Mouse (Mus musculus): ENCODE data around the gene Fam118a.
A peak's percentile ranks its signal among the peaks of the same experiment; 100 is the strongest.
"Not testable (repeated sequence)": the region's sequence is repeated elsewhere in the genome, so short reads cannot be mapped to it uniquely, and the experiment has no call there.

Gene Fam118a

DNA sequence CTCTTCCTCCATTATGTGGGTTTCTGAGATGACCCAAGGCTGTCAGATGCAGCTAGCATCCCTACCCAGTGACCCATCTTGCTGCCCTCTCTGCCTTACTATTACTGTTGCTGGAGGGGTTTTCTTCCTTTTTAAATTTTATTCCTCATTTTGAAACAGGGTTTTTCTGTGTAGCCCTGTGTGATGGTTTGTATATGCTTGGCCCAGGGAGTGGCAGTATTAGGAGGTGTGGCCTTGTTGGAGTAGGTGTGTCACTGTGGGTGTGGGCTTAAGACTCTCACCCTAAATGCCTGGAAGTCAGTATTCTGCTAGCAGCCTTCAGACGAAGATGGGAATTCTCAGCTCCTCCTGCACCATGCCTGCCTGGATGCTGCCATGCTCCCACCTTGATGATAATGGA, at the start of gene Fam118a:
Fam118a (plus strand) TSS at position 301 of the 400 bp plus-strand sequence.
- DNase-seq (ENCODE audit: low read depth, low spot score), result not testable (repeated sequence)

DNA sequence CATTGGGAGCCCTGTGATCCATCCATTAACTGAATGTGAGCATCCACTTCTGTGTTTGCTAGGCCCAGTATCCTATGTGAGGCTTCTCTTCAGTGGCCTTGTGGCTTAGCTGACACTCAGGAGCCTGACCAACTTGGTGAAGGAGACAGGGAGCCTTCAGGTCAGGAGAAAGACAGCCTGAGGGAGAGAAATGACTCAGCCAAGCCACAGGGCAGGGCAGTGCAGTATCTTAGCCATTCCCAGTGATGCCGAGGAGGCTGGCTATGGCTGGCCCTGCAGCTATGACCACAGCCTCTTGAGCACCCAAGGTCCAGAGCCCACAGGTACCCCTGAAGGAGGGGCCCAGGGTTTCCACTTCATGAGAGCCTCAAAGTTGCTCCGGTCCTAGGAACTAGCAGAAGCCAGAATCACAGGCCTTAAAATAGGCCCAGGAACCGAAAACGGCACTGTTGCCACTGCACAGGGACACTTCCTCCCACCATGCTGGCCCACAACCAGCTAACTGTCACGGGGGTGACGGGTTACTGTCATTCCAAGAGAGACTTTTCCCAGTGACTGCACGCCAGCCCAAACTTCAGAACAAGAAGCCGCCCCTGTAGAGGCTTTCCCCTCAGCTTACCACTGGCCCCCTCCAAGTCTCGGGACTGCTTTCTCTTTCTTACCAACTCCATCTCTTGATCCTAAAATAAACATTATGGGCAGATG, 47.0 kb upstream of the Fam118a start:
- DNase-seq (ENCODE audit: low read depth, low spot score), result peak; percentile 56

DNA sequence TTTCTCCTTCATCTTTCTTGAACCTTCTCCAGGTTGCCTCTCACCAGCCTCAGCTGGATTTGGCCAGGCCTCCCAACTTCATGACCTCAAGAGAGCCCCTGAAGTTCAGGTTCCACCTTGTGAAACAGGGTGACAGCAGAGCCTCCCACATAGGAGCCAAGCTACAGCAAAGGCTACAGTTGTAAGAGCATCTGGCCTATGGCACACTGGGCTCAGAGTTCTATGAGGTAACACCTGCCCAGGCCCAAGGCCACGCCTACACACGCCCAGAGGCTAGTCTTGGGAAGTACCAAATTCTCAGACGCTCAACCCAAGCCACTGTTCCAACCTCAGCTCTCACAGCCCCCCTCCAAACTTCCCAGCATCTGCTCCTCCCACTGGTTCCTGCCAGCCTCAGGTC, 45.9 kb upstream of the Fam118a start:
- peak; percentile 53 for DNase-seq (ENCODE audit: low read depth, low spot score)

DNA sequence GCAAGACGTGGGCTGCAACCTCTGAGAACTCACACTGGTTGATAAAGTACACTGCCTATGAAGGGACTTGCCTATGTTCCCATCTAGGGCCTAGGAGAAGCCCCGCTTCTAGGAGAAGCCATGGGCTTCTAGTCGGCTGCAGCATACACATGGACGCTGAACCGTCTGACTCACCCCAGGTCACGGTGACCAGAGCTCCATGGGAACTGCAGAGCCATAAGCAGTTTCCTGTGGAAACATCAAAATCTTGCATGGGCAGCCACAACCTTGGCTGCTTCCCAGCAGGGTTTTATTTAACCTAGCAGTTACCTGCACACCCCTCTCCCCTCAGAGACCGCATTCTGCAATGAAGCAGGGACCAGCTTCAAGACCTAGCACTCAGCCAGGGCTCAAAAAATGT, 45.0 kb upstream of the Fam118a start:
- no peak for DNase-seq (ENCODE audit: low read depth, low spot score)

DNA sequence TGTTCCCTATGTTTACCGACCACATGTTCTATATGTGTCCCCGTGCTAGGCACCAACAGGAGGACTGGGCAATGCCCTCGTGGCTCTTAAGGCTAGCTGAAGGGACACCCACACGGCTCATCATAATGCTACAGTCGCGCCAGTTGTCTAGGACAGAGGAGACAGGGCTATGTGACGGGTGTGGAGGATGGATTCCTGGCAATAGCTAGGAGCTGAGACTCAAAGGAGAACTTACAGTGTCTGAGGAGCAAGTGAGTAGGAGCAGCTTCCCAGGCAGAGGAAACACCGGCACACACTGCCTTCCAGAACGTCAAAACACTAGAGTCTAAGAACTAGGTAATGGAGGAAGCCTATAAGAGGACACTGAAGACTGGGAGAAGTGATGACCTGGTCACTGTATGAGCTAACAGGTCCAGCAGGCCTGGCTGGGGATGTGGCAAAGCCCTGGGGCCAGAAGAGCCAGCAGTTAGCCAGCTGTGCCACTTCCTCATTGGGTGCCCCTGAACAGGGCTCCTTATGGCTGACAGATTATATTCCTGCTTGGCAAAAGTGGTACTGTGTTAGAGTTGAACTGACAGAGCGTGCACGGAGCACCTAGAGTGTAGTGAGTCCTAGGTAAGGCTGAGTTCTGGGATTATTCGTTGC, 43.1 kb upstream of the Fam118a start:
- no peak for DNase-seq (ENCODE audit: low read depth, low spot score)

DNA sequence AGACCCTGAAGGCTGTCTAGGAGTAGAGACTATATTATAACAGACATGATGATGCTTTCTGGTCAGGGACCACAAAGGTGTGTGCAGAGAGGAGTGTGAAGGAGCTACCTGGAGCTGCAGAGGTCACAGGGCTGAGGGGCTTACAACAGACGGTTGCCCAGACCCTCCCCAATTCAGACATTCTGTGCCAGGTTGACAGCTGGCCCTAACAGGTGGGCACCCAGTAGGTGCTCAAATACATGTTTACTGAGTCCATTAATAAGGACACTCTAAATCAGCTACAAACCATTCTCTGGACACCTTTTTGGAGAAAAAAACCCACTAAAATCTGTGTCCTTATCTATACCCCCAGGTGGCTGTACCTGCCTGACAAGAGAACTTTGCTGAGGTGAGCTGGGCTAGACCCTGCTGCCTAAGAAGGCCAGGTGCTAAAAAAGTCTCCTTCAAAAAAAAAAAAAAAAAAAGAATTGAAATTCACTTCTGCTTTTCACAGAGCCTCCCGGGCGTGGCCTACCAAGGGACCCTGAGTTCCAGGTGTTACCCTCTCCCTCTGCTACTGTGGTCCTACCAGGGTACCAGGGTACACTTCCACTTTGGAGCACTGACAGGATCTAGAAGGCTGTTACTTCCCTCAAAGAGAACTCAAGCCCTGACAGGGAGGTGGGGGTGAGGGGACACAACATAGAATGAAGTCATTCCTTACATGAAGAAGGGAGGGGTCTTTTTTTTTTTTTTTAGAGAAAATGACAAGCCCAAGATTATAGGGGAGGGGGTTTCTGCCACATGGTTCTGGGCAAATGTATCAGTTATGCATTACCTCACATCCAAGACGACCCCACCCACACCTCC, 42.4 kb upstream of the Fam118a start:
- no peak for DNase-seq (ENCODE audit: low read depth, low spot score)

DNA sequence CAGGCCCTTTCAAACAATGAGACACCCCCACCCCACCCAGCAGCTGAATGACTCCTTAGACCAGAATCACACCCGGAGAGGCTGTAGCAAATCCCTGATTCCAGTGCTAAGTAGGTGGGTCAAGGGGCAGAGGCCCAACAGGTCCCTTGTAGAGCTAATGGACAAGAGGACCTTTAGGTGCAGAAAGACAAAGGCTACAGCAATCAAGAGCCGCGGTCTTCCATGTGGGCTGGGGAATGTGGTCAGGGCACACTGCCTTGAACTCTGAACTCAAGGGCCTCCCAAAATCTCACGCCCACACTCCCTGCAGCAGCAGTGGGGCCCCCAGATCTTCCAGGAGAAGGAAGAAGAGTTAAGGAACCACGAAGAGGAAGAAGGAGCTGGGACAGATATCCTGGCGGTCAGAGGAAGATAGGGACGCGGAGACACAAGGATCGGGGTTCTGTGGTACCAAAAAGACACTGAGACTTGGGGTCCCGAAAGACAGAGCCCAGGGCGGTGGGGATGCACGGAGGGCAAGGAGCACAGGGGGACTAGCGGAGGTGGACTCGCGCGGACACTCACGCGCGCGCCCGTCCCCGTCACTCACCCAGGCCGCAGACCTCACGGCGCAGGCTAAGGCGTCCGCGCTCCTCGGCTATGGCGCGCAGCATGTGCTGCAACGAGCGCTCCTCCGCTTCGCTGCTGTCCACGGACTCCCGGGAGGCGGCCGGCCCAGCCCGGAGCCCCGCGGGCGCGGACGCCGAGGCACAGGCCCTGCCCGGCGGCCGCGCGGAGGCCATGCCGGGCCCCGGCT, 41.5 kb upstream of the Fam118a start:
- DNase-seq (ENCODE audit: low read depth, low spot score), result no peak

DNA sequence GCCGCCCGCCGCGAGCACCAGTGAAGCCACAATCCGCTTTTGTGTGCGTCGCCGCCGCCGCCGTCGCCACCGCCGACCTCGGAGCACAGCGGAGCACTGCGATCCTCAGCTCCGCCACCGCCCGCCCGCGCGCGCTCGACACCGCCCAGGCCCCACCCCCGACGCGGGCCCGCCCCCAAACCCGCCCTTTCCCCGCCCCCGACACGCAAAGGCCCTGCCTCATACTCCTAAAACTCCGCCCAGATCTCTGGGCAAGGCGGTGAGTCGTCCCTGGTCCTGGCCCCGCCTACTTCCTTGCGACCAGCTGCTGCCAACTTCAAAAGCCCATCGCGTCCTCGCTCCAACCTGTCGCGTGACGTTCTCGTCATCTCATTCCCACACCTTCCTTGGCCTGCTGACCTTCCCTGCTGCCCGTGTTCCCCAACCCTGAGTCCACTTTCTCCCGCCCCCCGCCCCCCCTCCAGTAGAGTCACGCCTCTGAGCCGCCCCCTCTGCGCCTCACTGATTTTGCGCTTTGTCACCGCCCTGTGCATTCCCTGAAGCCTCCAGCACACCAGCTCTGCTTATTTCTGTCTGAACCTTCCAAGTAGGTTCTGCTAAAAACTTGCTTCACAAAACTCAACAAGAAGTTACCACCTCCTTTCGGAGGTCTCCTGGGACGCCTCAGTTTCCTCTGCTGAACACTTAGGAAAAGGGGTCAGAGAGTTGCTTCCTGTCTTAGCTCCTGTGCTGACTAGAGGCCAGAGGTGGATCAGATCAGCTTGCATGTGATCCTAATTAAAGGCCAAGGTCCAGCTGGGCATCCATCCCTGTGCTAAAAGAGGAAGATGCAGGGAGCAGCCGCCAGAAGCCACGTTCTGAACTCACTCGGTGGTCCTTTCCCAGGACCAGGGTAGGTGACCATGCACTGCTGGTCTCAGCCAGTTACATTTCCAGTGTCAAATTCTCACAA, 40.6 kb upstream of the Fam118a start, which contains the start of gene 5031439G07Rik:
5031439G07Rik (minus strand) TSS at position 678 of the 952 bp plus-strand sequence.
- peak; percentile 96 for DNase-seq (ENCODE audit: low read depth, low spot score)

DNA sequence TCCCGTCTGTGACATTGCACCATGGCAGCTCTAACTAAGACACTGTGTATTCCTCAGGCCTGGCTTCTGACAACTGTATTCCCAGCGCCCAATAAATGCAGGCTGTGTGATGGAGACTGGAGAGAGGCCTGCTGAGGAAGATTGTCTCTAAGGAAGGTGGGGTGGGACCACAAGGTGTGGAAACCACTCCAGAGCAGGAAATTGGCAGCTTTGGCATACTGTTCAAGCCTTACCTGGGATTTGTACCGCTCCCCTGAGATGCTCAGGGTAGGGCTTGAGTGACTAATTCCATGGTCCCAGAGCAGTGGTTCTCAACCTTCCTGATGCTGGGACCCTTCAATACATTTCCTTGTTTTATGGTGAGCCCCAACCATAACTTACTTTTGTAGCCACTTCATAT, 39.6 kb upstream of the Fam118a start:
- DNase-seq (ENCODE audit: low read depth, low spot score), result no peak

DNA sequence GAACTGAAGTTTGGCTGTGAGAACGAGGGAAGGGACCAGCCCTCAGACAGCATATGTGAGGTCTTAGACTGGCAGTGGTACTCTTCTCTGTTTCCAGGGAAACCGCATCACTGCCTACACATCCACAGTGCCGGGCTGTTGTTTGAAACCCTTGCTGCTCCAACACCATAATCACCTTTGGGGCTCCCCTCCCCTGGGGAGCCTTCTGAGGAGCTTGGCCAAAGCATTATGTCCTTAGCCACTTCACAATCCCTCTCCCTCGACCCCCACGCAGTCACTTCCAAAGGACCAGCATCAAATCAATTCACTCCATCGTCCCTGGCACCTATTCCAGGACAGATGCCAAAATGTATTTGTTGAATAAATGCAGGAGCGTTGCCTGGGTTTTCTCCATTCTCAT, 39.0 kb upstream of the Fam118a start:
- no peak for DNase-seq (ENCODE audit: low read depth, low spot score)

DNA sequence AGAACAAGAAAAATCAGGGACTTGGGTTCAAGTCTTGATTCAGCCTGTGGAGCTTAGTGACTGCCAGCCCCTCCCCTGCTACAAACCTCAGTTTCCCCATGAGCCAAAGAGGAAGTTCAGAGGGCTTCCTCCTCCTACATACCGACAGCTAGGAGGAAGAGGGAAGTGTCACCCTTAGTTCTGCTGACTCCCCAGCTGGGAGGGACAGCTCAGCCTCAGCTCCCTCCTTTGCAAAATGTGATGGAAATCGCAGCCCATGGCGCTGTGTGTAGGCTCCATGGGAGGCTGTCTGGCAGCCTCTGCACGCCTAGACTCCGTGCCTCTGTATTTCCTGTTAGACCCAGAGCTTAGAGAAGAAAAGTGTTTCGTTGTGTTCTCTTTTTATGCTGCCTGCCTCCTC, 34.2 kb upstream of the Fam118a start:
- no peak for DNase-seq (ENCODE audit: low read depth, low spot score)

DNA sequence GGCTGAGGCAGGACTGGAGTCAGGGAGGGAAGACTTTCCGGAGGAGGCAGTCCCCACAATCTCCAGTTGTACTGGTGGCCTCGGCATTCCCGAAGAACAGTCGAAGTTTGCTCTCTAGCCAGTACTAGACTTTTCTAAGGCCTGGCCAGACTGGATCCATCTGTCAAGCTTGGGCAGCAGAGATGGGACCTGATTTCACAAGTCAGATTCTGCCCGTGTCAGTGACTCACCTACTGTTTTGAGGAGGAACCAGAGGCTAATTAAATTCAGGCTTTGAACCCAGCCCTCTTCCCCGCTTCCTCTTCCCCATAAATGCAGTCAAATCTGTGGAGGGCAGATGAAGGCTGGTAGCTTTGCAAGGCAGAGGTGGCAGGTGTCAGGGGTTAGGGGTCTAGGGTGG, 33.7 kb upstream of the Fam118a start:
- no peak for DNase-seq (ENCODE audit: low read depth, low spot score)

DNA sequence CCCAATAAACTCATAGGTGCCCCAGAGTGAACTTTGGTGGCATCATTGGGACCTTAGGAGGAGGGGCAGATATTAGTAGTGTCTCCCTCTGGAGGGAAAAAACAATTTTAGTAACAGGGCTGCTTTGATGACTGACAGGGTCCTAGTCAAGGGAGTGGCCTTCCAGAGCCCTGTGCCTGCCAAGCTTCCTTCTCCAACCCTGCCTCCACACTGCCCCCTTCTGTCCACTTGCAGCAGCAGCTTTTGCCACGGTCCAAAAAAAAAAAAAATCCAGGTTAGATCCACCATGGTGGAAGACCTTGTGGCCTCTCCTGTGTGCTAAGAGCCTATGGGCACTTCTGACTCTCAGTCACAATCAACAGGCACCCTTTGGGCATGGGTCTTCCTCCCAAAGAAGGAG, 32.8 kb upstream of the Fam118a start:
- DNase-seq (ENCODE audit: low read depth, low spot score), result peak; percentile 65

DNA sequence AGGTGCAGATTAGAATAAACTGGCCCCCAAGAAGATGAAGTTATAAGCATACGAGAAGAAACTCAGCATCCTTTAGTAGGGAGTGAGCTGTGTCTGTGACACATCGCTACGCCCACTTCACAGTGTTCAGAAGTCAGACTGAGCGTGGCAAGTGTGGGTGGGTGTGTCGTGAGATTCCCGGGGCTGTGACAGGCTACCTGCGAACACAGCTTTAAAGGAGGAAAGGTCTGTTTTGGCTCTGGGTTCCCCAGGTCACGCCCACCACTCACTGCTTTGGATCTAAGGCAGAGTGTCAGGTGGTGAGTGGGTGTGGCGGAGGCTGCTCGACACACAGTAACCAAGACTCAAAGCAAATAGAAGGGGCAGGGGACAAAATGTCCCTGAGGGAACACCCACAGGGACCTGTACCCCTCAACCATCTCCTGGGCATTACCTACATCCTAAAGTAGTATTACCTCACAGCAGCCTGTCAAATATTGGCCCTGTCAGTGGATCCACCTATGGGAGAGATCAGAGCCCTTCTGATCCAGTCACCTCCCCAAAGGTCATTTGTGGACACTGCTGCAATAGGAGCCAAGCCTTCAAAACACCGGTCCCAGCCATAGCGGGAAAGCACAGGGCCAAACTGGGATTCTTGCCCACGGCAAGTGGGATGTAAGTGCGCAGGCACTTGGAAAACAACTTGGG, 30.8 kb upstream of the Fam118a start:
- no peak for DNase-seq (ENCODE audit: low read depth, low spot score)

DNA sequence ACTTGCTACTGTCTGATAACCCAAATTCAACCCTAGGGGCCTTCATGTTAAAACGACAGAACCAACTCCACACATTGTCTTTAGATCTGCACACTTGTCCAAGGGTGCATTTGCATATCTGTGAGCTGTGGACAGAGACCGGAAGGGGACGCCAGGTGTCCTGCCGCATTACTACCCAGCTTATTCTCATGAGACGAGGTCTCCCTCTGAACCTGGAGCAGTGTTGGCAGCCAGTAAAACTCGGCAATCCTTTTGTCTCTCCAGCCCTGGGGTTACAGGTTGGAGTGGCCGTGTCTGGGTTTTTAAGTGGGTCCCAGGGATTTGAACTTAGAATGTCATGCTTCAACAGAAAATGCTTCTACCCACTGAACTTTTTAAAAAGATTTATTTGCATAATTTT, 28.8 kb upstream of the Fam118a start:
- no peak for DNase-seq (ENCODE audit: low read depth, low spot score)

DNA sequence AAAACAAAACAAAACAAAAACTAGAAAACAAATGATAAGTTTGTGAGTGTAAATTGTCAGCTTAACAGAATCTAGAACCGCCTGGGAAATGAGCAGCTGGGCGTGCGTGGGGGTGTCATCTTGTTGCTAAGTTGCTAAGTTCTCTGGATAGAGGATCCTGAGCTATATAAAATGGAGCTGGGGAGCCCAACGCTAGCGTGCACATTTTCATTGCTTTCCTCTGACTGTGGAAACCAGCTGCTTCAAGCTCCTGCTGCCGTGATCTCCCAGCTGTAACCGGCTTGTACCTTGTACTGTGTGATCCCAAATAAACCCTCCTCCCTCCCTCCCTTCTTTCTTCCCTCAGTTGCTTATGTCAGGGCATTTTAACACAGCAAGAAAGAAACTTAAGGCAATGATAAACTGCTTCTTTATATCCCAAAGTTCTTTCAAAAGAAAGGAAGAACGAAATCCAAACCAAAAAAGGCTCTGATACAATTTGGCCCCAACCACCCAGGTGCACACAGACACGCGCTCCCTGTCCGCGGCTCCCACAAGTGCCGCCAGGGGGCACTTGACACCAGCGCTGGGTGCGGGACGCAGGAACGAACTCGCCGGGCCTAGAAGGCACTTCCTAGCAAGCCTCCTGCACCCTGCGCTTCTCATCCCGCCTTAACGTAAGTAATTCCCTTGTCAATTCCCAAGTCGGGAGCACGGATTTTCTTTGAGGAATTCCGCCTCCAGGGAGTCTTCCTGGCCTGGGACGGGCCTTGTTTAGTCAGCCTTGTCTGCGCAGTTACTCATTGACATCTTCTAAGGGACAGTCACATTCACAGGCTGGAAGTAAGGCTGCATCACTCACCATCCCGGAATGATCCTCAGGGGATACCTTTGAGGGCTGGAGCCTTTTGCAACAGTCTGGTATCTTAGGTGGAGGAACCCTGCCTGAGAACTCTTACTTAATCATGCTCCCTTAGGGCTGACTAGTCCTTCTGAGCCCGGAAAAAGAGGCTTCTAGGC, 27.5 kb upstream of the Fam118a start:
- peak; percentile 52 for DNase-seq (ENCODE audit: low read depth, low spot score)

DNA sequence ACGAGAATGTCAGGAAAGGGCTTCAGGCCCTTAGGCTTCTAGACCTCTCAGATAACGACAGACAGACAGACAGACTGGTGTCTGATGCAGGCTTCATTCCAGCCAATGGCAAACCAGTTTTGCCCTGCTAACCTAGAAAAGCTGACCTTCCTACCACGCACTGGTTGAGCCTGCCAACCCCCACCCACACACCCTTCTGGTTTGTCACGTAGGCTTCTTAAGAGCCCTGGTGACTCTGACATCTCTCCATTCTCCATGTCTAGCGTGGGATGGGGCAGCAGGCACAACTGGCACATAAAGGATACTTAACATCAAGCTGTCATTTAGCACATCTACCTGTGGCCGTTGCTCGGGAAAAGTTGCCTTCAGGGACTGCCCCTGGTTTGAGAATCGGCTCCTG, 19.1 kb upstream of the Fam118a start:
- DNase-seq (ENCODE audit: low read depth, low spot score), result no peak

DNA sequence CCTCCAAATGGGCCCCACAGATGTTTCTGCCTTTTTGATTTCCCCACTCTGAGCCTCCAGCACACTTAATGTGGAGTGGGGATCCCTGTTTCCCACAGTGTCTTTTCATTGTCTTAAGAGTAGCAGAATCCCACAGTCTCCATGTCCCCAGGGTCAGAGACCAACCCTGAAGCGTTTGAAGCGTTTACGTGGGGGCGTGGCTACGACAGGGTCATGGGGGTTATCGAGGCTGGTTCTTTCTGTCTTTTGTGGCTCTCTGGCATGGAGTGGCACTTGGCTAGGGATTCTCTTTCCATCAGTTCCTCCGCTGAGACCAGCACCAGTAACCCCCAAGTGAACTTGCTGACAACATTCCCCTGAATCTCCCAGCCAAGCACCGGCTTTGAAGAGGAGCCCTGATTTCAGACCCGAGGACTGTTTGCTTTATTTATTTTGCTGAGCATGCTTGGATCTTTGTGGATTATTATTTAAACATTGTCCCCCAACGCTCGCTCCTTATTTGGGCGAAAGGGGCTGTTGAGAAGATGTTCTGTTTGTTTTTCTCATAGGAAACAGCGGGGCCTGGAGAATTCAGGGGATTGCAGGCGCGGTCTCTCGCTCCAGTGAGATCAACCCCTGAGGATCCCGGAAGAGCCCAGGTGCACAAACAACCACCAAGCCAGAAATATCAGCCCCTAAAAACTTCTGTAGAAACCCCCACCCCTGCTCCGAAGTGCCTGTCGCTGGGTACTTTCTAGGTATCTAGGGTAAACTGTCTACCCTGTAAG, 16.7 kb upstream of the Fam118a start:
- no peak for DNase-seq (ENCODE audit: low read depth, low spot score)
